ENCODE assay signal across 8 mouse cellular contexts in genomic region chr19:43674730-43675524, GRCm38 (mm10). TPM values are rescaled to one million over a fixed set of nuclear protein-coding genes. Genes with fewer than 3 reads are reported as not detected.
DNase-seq lines count a peak whose midpoint lies in the region; ATAC-seq lines count a peak whose summit lies in the region.

Gene Slc25a28 (minus strand): TSS chr19:43674881.

- peak; percentile 98 to 100 for DNase-seq in adrenal gland, adult (ENCODE audit: inconsistent age in 2 of 2, low spot score in 1 of 2)
- DNase-seq in embryo, embryonic 10.5 days (ENCODE audit: low spot score): peak; percentile 100
- DNase-seq in gastrocnemius, postnatal 14 days: peak; percentile 98
- peak; percentile 99 to 100 for DNase-seq in left cerebral cortex, postnatal 10 days (ENCODE audit: extremely low spot score in 1 of 2, low spot score in 2 of 2)
- DNase-seq in right cerebral cortex, postnatal 25 days: peak; percentile 98
- DNase-seq in urinary bladder, postnatal 4 days (ENCODE audit: low spot score in 2 of 2): peak; percentile 95 to 97

- peak; percentile 89 for ATAC-seq in inflammation-experienced regulatory T-cells, adult 6 months
- ATAC-seq in megakaryocyte-erythroid progenitor cell, adult 5-6 weeks (replicated peaks; ENCODE audit: low FRiP score, low TSS enrichment, poor library complexity, severe bottlenecking): peak; percentile 90

- intact Hi-C loops in gastrocnemius, postnatal 14 days (cut with DNase I; ENCODE audit: low total_unique reads): no loop called here
- intact Hi-C loops in left cerebral cortex, postnatal 10 days (cut with DNase I): no loop called here

RNA-seq across cellular contexts. Expression of gene Slc25a28, which starts in this region (rescaled TPM):
- 10 to 100 TPM; 17.0 to 18.8 TPM for total RNA-seq in gastrocnemius, postnatal 14 days (2021)
- polyA plus RNA-seq in inflammation-experienced regulatory T-cells, adult 6 months (2017; shearing (Covaris generic)): 10 to 100 TPM in 2 of 3 experiments, 1 to 10 TPM in 1; 4.6 to 14.1 (median 12.4) TPM
- total RNA-seq in left cerebral cortex, postnatal 10 days (2021): 10 to 100 TPM; 34.7 to 38.3 TPM
- 43.4 and 47.5 TPM in 2 replicates for total RNA-seq in megakaryocyte-erythroid progenitor cell, adult 5-6 weeks (2014; fragmentation: Nextera tagmentation)
- 23.8 and 35.2 TPM in 2 replicates for total RNA-seq in megakaryocyte-erythroid progenitor cell, adult 5-6 weeks (2017)

Comparison
In these comparisons a context has a peak if more than half of its experiments do, and no peak if none do; other contexts are left out.
1. Peak in every context shown above with its lines: DNase-seq and ATAC-seq.